Mouse (Mus musculus) CH12F3 (cell line): ENCODE data around the gene Ing3.

Experiments
- in situ Hi-C: fragments of 300-500 bp; cut with MboI; formaldehyde crosslinking; loops from 2 replicates; pipeline ENCODE4 v1.14.3; 2020; ENCODE audit warnings: low sequenced_read_pairs

Gene Ing3

GRCm38 (mm10) chr6:22018768-22019445 is 69.5 kb downstream of the Ing3 start:
- in situ Hi-C loops, result no loop called here

GRCm38 (mm10) chr6:22019637-22020036 is 70.3 kb downstream of the Ing3 start:
- in situ Hi-C loops, result no loop called here

GRCm38 (mm10) chr6:22020696-22021095 is 71.3 kb downstream of the Ing3 start:
- in situ Hi-C loops, result no loop called here

GRCm38 (mm10) chr6:22021315-22021714 is 71.9 kb downstream of the Ing3 start:
- in situ Hi-C loops, result no loop called here

GRCm38 (mm10) chr6:22024168-22024567 is 74.8 kb downstream of the Ing3 start:
- in situ Hi-C loops, result no loop called here
